Mouse (Mus musculus) thymus, adult 2 months (tissue): ENCODE results near the gene Stam.

Experiments
- CTCF ChIP-seq: fragments of 200-500 bp; IDR thresholded peaks from 2 replicates; pipeline ENCODE4 v1.5.1; 2012; ENCODE audit warnings: mild to moderate bottlenecking, control low read depth, low read length, moderate library complexity, borderline replicate concordance; ENCODE audit not compliant: control insufficient read depth, poor library complexity, insufficient read depth; ENCODE audit errors: extremely low read depth
- POLR2A ChIP-seq: fragments of 200-500 bp; IDR thresholded peaks from 2 replicates; pipeline ENCODE4 v1.6.1; 2012; ENCODE audit warnings: mild to moderate bottlenecking, low read length, control low read depth, moderate library complexity; ENCODE audit not compliant: control insufficient read depth, poor library complexity, insufficient read depth; ENCODE audit errors: extremely low read depth

GRCm38 (mm10) chr2:14145311-14145710 is 71.4 kb downstream of the Stam start:
- no peak for TF ChIP-seq POLR2A
- no peak for TF ChIP-seq CTCF
